In the genomic region with DNA sequence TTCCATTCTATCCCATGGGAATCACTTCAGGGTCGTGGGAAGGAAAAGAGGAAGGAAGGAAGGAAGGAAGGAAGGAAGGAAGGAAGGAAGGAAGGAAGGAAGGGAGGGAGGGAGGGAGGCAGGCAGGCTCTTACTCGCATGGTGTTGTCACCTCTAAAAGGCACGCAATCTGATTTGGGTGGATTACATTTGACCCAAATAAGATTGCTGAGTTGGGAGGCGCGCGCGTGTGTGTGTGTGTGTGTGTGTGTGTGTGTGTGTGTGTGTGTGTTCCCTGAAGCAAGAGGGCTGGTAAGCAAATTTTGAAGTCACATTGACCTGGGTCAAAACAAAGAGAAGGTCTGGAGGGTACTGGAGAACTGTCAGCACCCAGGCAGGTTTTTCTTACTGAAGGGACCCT, we compare ENCODE assay signal across 15 mouse cellular contexts. TPM values are rescaled to one million over a fixed set of nuclear protein-coding genes. Genes with fewer than 3 reads are reported as not detected.
DNase-seq lines count a peak whose midpoint lies in the region; ATAC-seq and TF ChIP-seq lines count a peak whose summit lies in the region.
"Had no signal": no experiment of that assay in that cellular context is flagged by ENCODE, and none has a peak within 500 bp of the region (broad histone marks: within the 10 kb centered on the region; RNA-seq: fewer than 3 reads in every experiment).

No protein-coding gene starts in this region.

- no peak overlapping the region for H3K4me3 ChIP-seq in heart, embryonic 15.5 days
- H3K4me3 ChIP-seq in layer of hippocampus, adult 2 months = peak overlapping the region; percentile 26; the same call in 1 of the 2 replicates
- H3K4me3 ChIP-seq in brown adipose tissue, adult 24 weeks (ENCODE audit: insufficient read depth, low read depth, low read length) = peak overlapping the region; percentile 32; the same call in 1 of the 2 replicates
- peak overlapping the region; percentile 43; the same call in 1 of the 2 replicates for H3K4me3 ChIP-seq in neural tube, embryonic 14.5 days (ENCODE audit: low read depth, low read length)
- H3K4me3 ChIP-seq in intestine, embryonic 15.5 days (replicated peaks) = no peak overlapping the region

- no peaks in the 10 kb centered on the region for H3K36me3 ChIP-seq in heart, embryonic 15.5 days
- no peaks in the 10 kb centered on the region for H3K36me3 ChIP-seq in neural tube, embryonic 14.5 days (ENCODE audit: control insufficient read depth, insufficient read depth, low read length)
- no peaks in the 10 kb centered on the region for H3K36me3 ChIP-seq in intestine, embryonic 15.5 days
- H3K36me3 ChIP-seq: embryonic facial prominence, embryonic 13.5 days had no signal

- no peaks in the 10 kb centered on the region for H3K9me3 ChIP-seq in heart, embryonic 15.5 days (replicated peaks)
- no peaks in the 10 kb centered on the region for H3K9me3 ChIP-seq in neural tube, embryonic 14.5 days (ENCODE audit: control insufficient read depth, low read length)
- H3K9me3 ChIP-seq in intestine, embryonic 15.5 days = no peaks in the 10 kb centered on the region
- H3K9me3 ChIP-seq: embryonic facial prominence, embryonic 13.5 days had no signal

- peaks cover 10% of the 10 kb centered on the region for H3K4me1 ChIP-seq in heart, embryonic 15.5 days (replicated peaks)
- H3K4me1 ChIP-seq in brown adipose tissue, adult 24 weeks (ENCODE audit: control insufficient read depth, insufficient read depth, insufficient read length, low read length) = 0 out of 2 replicates have a peak, but pooled peaks cover 4% of the 10 kb centered on the region
- H3K4me1 ChIP-seq in neural tube, embryonic 14.5 days (ENCODE audit: control insufficient read depth, insufficient read depth, low read length) = 0 out of 2 replicates have a peak, but pooled peaks cover 2% of the 10 kb centered on the region
- H3K4me1 ChIP-seq in intestine, embryonic 15.5 days (replicated peaks) = peaks cover 7% of the 10 kb centered on the region

- ATAC-seq in heart, embryonic 15.5 days (replicated peaks; ENCODE audit: insufficient number of reproducible peaks, insufficient read depth, low FRiP score, low read depth) = no peak
- no peak for ATAC-seq in neural tube, embryonic 14.5 days (ENCODE audit: low read depth)
- ATAC-seq in intestine, embryonic 15.5 days = no peak

- WGBS in heart, embryonic 15.5 days = 51% methylated on average over 7 of the region's 7 CpGs
- WGBS in neural tube, embryonic 14.5 days = 61% methylated on average over 7 of the region's 7 CpGs
- WGBS in intestine, embryonic 15.5 days = 66% methylated on average over 7 of the region's 7 CpGs

- no peak for TF ChIP-seq CTCF in layer of hippocampus, adult 2 months (conservative IDR thresholded peaks at IDR 0.05)

- no peak for DNase-seq in heart, adult 18-20 months
- DNase-seq in layer of hippocampus, adult 2 months (ENCODE audit: low spot score in 2 of 2) = no peak
- no peak for DNase-seq in layer of hippocampus, postnatal 36 days
- DNase-seq in layer of hippocampus, adult 11-12 months (ENCODE audit: low spot score) = no peak
- DNase-seq: adrenal gland, adult 2 months; liver had no signal

- H3K27me3 ChIP-seq in heart, embryonic 15.5 days = no peaks in the 10 kb centered on the region
- no peaks in the 10 kb centered on the region for H3K27me3 ChIP-seq in neural tube, embryonic 14.5 days (ENCODE audit: control insufficient read depth, insufficient read depth, low read length)
- H3K27me3 ChIP-seq in intestine, embryonic 15.5 days (replicated peaks) = no peaks in the 10 kb centered on the region
- H3K27me3 ChIP-seq: embryonic facial prominence, embryonic 13.5 days had no signal

- H3K27ac ChIP-seq in heart, embryonic 15.5 days = no peak overlapping the region
- H3K27ac ChIP-seq in layer of hippocampus, adult 2 months = 0 out of 2 replicates have a peak overlapping the region, but pooled peaks have one; percentile 48
- H3K27ac ChIP-seq in brown adipose tissue, adult 24 weeks (replicated peaks; ENCODE audit: low read depth, low read length) = peak overlapping the region; percentile 75
- no peak overlapping the region for H3K27ac ChIP-seq in neural tube, embryonic 14.5 days (ENCODE audit: low read depth, low read length)
- H3K27ac ChIP-seq in intestine, embryonic 15.5 days = no peak overlapping the region

- H3K4me2 ChIP-seq in heart, embryonic 15.5 days = 0 out of 2 replicates have a peak overlapping the region, but pooled peaks have one; percentile 2
- H3K4me2 ChIP-seq in neural tube, embryonic 14.5 days (ENCODE audit: low read depth, low read length) = no peak overlapping the region; the same call in 1 of the 2 replicates
- H3K4me2 ChIP-seq in intestine, embryonic 15.5 days (replicated peaks) = no peak overlapping the region

- no peak overlapping the region for H3K9ac ChIP-seq in heart, embryonic 15.5 days
- H3K9ac ChIP-seq in neural tube, embryonic 14.5 days (replicated peaks; ENCODE audit: low read depth, low read length) = no peak overlapping the region
- H3K9ac ChIP-seq in intestine, embryonic 15.5 days = no peak overlapping the region

RNA-seq across cellular contexts. Expression of a gene that starts 1.4 kb away (rescaled TPM):
- 12.5 and 16.2 TPM in 2 replicates for polyA plus RNA-seq in heart, embryonic 15.5 days (2015; fragmentation: Nextera tagmentation; extraction: Ambion mirVana)
- total RNA-seq in heart, adult 18-20 months (2021) = 1 to 10 TPM; 4.3 to 8.0 TPM
- 100 to 1,000 TPM; 106 to 116 TPM for total RNA-seq in layer of hippocampus, adult 2 months (2021)
- 100 to 1,000 TPM; 108 to 125 TPM for total RNA-seq in layer of hippocampus, postnatal 36 days (2021)
- 81.7 and 96.8 TPM in 2 replicates for polyA plus RNA-seq in brown adipose tissue, adult 24 weeks (2012; ENCODE audit: insufficient read depth, insufficient read length, missing spikeins)
- polyA plus RNA-seq in neural tube, embryonic 14.5 days (2014; fragmentation: Nextera tagmentation; extraction: Ambion mirVana) = 62.3 and 66.9 TPM in 2 replicates
- polyA plus RNA-seq in intestine, embryonic 15.5 days (2015; fragmentation: Nextera tagmentation; extraction: Ambion mirVana) = 12.0 and 12.7 TPM in 2 replicates

RNA-seq across cellular contexts. Expression of a gene that starts 25.8 kb away (rescaled TPM):
- not detected in 2 replicates for polyA plus RNA-seq in heart, embryonic 15.5 days (2015; fragmentation: Nextera tagmentation; extraction: Ambion mirVana)
- under 1 TPM in 1 of 2 experiments, not detected in 1; 0.21 TPM for total RNA-seq in heart, adult 18-20 months (2021)
- under 1 TPM; 0.37 to 0.38 TPM for total RNA-seq in layer of hippocampus, adult 2 months (2021)
- total RNA-seq in layer of hippocampus, postnatal 36 days (2021) = under 1 TPM in 1 of 2 experiments, not detected in 1; 0.45 TPM
- polyA plus RNA-seq in brown adipose tissue, adult 24 weeks (2012; ENCODE audit: insufficient read depth, insufficient read length, missing spikeins) = not detected in 2 replicates
- 0.25 and 0.48 TPM in 2 replicates for polyA plus RNA-seq in neural tube, embryonic 14.5 days (2014; fragmentation: Nextera tagmentation; extraction: Ambion mirVana)
- polyA plus RNA-seq in intestine, embryonic 15.5 days (2015; fragmentation: Nextera tagmentation; extraction: Ambion mirVana) = 0.18 TPM in 1 of 2 replicates, not detected in the other
- total RNA-seq: adrenal gland, adult 2 months; ES-E14; gastrocnemius, adult 8-10 months; hematopoietic stem cell, adult 5-6 weeks had no signal
- polyA plus RNA-seq: adrenal gland, adult 2 months; embryonic facial prominence, embryonic 13.5 days; heart, embryonic 11.5 days had no signal

Comparison
In these comparisons a context has a peak if more than half of its experiments do, and no peak if none do; other contexts are left out.
1. H3K27ac ChIP-seq: peak in layer of hippocampus, adult 2 months (single experiment) and brown adipose tissue, adult 24 weeks (single experiment); none in heart, embryonic 15.5 days (single experiment), neural tube, embryonic 14.5 days (single experiment) and intestine, embryonic 15.5 days (single experiment).
2. H3K4me3 ChIP-seq: peak in layer of hippocampus, adult 2 months (single experiment), brown adipose tissue, adult 24 weeks (single experiment) and neural tube, embryonic 14.5 days (single experiment); none in heart, embryonic 15.5 days (single experiment) and intestine, embryonic 15.5 days (single experiment).